Comparison of ENCODE assay signal across 17 mouse cellular contexts in the genomic region with DNA sequence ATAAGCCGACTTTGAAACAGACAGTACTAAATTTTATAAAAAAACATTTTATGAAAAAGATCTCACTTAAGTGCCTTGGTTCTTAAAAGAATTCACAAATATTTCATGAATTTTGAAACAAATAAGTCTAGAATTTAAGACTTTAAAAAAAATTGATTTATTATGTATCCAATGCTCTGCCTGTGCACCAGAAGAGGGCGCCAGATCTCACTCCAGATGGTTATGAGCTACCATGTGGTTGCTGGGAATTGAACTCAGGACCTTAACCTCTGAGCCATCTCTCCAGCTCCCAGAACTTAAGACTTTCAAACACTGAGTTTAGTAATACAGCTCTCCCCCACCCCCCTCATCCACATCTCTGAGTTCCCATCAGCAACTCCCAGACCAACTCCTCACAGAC. TPM values are rescaled to one million over a fixed set of nuclear protein-coding genes. Genes with fewer than 3 reads are reported as not detected.
DNase-seq lines count a peak whose midpoint lies in the region; ATAC-seq and TF ChIP-seq lines count a peak whose summit lies in the region.
"Had no signal": no experiment of that assay in that cellular context is flagged by ENCODE, and none has a peak within 500 bp of the region (broad histone marks: within the 10 kb centered on the region; RNA-seq: fewer than 3 reads in every experiment).

No protein-coding gene starts in this region.

- H3K4me3 ChIP-seq in liver, postnatal 0 days (ENCODE audit: low read depth, low read length) = no peak overlapping the region
- no peak overlapping the region for H3K4me3 ChIP-seq in liver, embryonic 11.5 days (ENCODE audit: low read depth, low read length)
- no peak overlapping the region for H3K4me3 ChIP-seq in ES-E14 (ENCODE audit: insufficient read depth in 1 of 2, low read depth in 1 of 2, low read length in 2 of 2, poor library complexity in 1 of 2, severe bottlenecking in 1 of 2)
- no peak overlapping the region for H3K4me3 ChIP-seq in hindbrain, embryonic 11.5 days (ENCODE audit: low read depth, low read length)
- no peak overlapping the region for H3K4me3 ChIP-seq in hindbrain, embryonic 16.5 days (ENCODE audit: low read length)
- H3K4me3 ChIP-seq: embryonic facial prominence, embryonic 12.5 days; forebrain, embryonic 10.5 days; midbrain, embryonic 12.5 days had no signal

- no peak overlapping the region for H3K27ac ChIP-seq in liver, postnatal 0 days (ENCODE audit: low read depth)
- no peak overlapping the region for H3K27ac ChIP-seq in liver, embryonic 11.5 days (ENCODE audit: low read depth, low read length)
- no peak overlapping the region for H3K27ac ChIP-seq in ES-E14 (ENCODE audit: insufficient read depth, low read depth, low read length, poor library complexity, severe bottlenecking)
- no peak overlapping the region for H3K27ac ChIP-seq in hindbrain, embryonic 11.5 days (ENCODE audit: low read depth, low read length)
- H3K27ac ChIP-seq in hindbrain, embryonic 16.5 days (ENCODE audit: low read depth, low read length) = no peak overlapping the region
- H3K27ac ChIP-seq: embryonic facial prominence, embryonic 12.5 days; forebrain, embryonic 10.5 days; midbrain, embryonic 12.5 days had no signal

- ATAC-seq in CD4-positive, CD25-positive, alpha-beta regulatory T cell, adult 4 months = no peak
- no peak for ATAC-seq in liver, postnatal 0 days
- no peak for ATAC-seq in liver, embryonic 11.5 days (replicated peaks; ENCODE audit: low FRiP score)
- ATAC-seq in hindbrain, embryonic 11.5 days (ENCODE audit: low FRiP score) = no peak
- ATAC-seq in hindbrain, embryonic 16.5 days = no peak
- ATAC-seq: inflammation-experienced regulatory T-cells, adult 6 months had no signal

- H3K36me3 ChIP-seq in liver, postnatal 0 days (replicated peaks; ENCODE audit: insufficient read depth, low read length) = no peaks in the 10 kb centered on the region
- H3K36me3 ChIP-seq in liver, embryonic 11.5 days (ENCODE audit: control insufficient read depth, insufficient read depth, low read length) = no peaks in the 10 kb centered on the region
- H3K36me3 ChIP-seq in ES-E14 (ENCODE audit: control insufficient read depth, insufficient read depth, low read length, poor library complexity, severe bottlenecking) = no peaks in the 10 kb centered on the region
- H3K36me3 ChIP-seq in hindbrain, embryonic 11.5 days (ENCODE audit: control insufficient read depth, insufficient read depth, low read length) = no peaks in the 10 kb centered on the region
- H3K36me3 ChIP-seq in hindbrain, embryonic 16.5 days (ENCODE audit: control insufficient read depth, insufficient read depth, low read length) = no peaks in the 10 kb centered on the region
- H3K36me3 ChIP-seq: embryonic facial prominence, embryonic 12.5 days; forebrain, embryonic 10.5 days; midbrain, embryonic 12.5 days had no signal

- in situ Hi-C loops in ES-E14 (cut with MboI; ENCODE audit: low sequenced_read_pairs in 2 of 2, unreplicated experiment in 2 of 2) = no loop called here

- peak; percentile 43 for TF ChIP-seq CTCF in liver, postnatal 0 days (IDR thresholded peaks at IDR 0.05; ENCODE audit: low read depth)

- DNase-seq in CD4-positive, CD25-positive, alpha-beta regulatory T cell, adult 2 months (ENCODE audit: low read depth, low spot score) = peak; percentile 67
- DNase-seq in liver, postnatal 0 days = no peak
- DNase-seq in liver, embryonic 11.5 days (ENCODE audit: low spot score) = no peak
- no peak for DNase-seq in ES-E14 (ENCODE audit: low read depth, low spot score)
- DNase-seq in induced T-regulatory cell, adult 2 months (ENCODE audit: low read depth) = peak; percentile 56
- DNase-seq in hindbrain, embryonic 11.5 days (ENCODE audit: low spot score) = no peak
- DNase-seq: adrenal gland, postnatal 25 days; cerebellum, adult 11 months; heart, postnatal 14 days; right cerebral cortex, postnatal 4 days; thymus, postnatal 25 days had no signal

- H3K4me1 ChIP-seq in liver, postnatal 0 days (ENCODE audit: insufficient read depth) = peaks cover 10% of the 10 kb centered on the region
- H3K4me1 ChIP-seq in liver, embryonic 11.5 days (replicated peaks; ENCODE audit: control insufficient read depth, insufficient read depth, low read length) = peaks cover 9% of the 10 kb centered on the region
- no peaks in the 10 kb centered on the region for H3K4me1 ChIP-seq in ES-E14 (ENCODE audit: control insufficient read depth in 2 of 2, insufficient read depth in 2 of 2, low read length in 2 of 2, poor library complexity in 1 of 2)
- no peaks in the 10 kb centered on the region for H3K4me1 ChIP-seq in hindbrain, embryonic 11.5 days (replicated peaks; ENCODE audit: control insufficient read depth, insufficient read depth, low read length)
- H3K4me1 ChIP-seq in hindbrain, embryonic 16.5 days (ENCODE audit: control insufficient read depth, insufficient read depth, low read depth, low read length) = peaks cover 4% of the 10 kb centered on the region

- no peak for TF ChIP-seq EP300 in liver, postnatal 0 days (IDR thresholded peaks at IDR 0.05; ENCODE audit: low read depth)

- WGBS in liver, postnatal 0 days (ENCODE audit: insufficient replicate concordance) = 80% methylated on average over 2 of the region's 2 CpGs
- 85% methylated on average over 2 of the region's 2 CpGs for WGBS in liver, embryonic 11.5 days
- WGBS in hindbrain, embryonic 11.5 days = 76% methylated on average over 2 of the region's 2 CpGs
- WGBS in hindbrain, embryonic 16.5 days = 92% methylated on average over 2 of the region's 2 CpGs

- no peak overlapping the region for H3K9ac ChIP-seq in liver, postnatal 0 days (replicated peaks)
- no peak overlapping the region for H3K9ac ChIP-seq in liver, embryonic 11.5 days (ENCODE audit: low read depth, low read length)
- no peak overlapping the region for H3K9ac ChIP-seq in ES-E14 (ENCODE audit: insufficient read depth, low read depth, low read length, poor library complexity, severe bottlenecking)
- no peak overlapping the region for H3K9ac ChIP-seq in hindbrain, embryonic 11.5 days (ENCODE audit: low read depth, low read length)
- H3K9ac ChIP-seq in hindbrain, embryonic 16.5 days (ENCODE audit: low read depth, low read length) = no peak overlapping the region
- H3K9ac ChIP-seq: embryonic facial prominence, embryonic 12.5 days; midbrain, embryonic 12.5 days had no signal

- H3K4me2 ChIP-seq in liver, postnatal 0 days (ENCODE audit: low read depth, low read length) = no peak overlapping the region
- no peak overlapping the region for H3K4me2 ChIP-seq in liver, embryonic 11.5 days
- H3K4me2 ChIP-seq in hindbrain, embryonic 11.5 days (replicated peaks; ENCODE audit: low read depth, low read length) = no peak overlapping the region
- H3K4me2 ChIP-seq in hindbrain, embryonic 16.5 days (ENCODE audit: low read length) = no peak overlapping the region
- H3K4me2 ChIP-seq: embryonic facial prominence, embryonic 12.5 days; midbrain, embryonic 12.5 days had no signal

- H3K27me3 ChIP-seq in liver, postnatal 0 days (ENCODE audit: insufficient read depth, low read length) = no peaks in the 10 kb centered on the region
- no peaks in the 10 kb centered on the region for H3K27me3 ChIP-seq in liver, embryonic 11.5 days (replicated peaks; ENCODE audit: control insufficient read depth, insufficient read depth, low read length)
- no peaks in the 10 kb centered on the region for H3K27me3 ChIP-seq in hindbrain, embryonic 11.5 days (ENCODE audit: control insufficient read depth, insufficient read depth, low read length)
- H3K27me3 ChIP-seq in hindbrain, embryonic 16.5 days (replicated peaks; ENCODE audit: control insufficient read depth, insufficient read depth, low read length) = no peaks in the 10 kb centered on the region
- H3K27me3 ChIP-seq: embryonic facial prominence, embryonic 12.5 days; midbrain, embryonic 12.5 days had no signal

- no peaks in the 10 kb centered on the region for H3K9me3 ChIP-seq in liver, postnatal 0 days (ENCODE audit: low read length)
- peaks cover 4% of the 10 kb centered on the region; the same call in 1 of the 2 replicates for H3K9me3 ChIP-seq in liver, embryonic 11.5 days (ENCODE audit: control insufficient read depth, low read length)
- H3K9me3 ChIP-seq in ES-E14 (ENCODE audit: control insufficient read depth, insufficient read depth, low read depth, low read length) = no peaks in the 10 kb centered on the region
- H3K9me3 ChIP-seq in hindbrain, embryonic 11.5 days (ENCODE audit: control insufficient read depth, low read length) = no peaks in the 10 kb centered on the region
- no peaks in the 10 kb centered on the region for H3K9me3 ChIP-seq in hindbrain, embryonic 16.5 days (ENCODE audit: control insufficient read depth, low read length)
- H3K9me3 ChIP-seq: embryonic facial prominence, embryonic 12.5 days had no signal

TF ChIP-seq in ES-E14, 5 proteins besides CTCF, POLR2A, EP300 and RAD21:
- TF ChIP-seq CHD2 (IDR thresholded peaks at IDR 0.05; ENCODE audit: low read depth, low read length) (no peak), ZNF384 (IDR thresholded peaks at IDR 0.05; ENCODE audit: low read depth, low read length) (0 out of 2 replicates have a peak, but pooled peaks have one; percentile 59), MAFK (IDR thresholded peaks at IDR 0.05; ENCODE audit: insufficient read depth, low read depth, low read length) (no peak), HCFC1 (IDR thresholded peaks at IDR 0.05; ENCODE audit: borderline replicate concordance, insufficient read depth, low read length) (no peak), ZC3H11A (IDR thresholded peaks at IDR 0.05; ENCODE audit: borderline replicate concordance, low read depth, low read length) (no peak)
TF ChIP-seq in ES-E14: peak in this region for 1.

RNA-seq across cellular contexts. Expression of a gene that starts 16.6 kb away (rescaled TPM):
- 1,000 to 10,000 TPM; 1,192 to 2,031 TPM for polyA plus RNA-seq in CD4-positive, CD25-positive, alpha-beta regulatory T cell, adult 4 months (2017; shearing (Covaris generic))
- polyA plus RNA-seq in liver, postnatal 0 days (2015; fragmentation: Nextera tagmentation; extraction: Ambion mirVana) = 454 and 482 TPM in 2 replicates
- 957 and 975 TPM in 2 replicates for polyA plus RNA-seq in liver, embryonic 11.5 days (2014; fragmentation: Nextera tagmentation; extraction: Ambion mirVana)
- total RNA-seq in ES-E14 (2012; rRNA removed) = 416 and 537 TPM in 2 replicates
- 1,456 and 1,584 TPM in 2 replicates for polyA plus RNA-seq in hindbrain, embryonic 11.5 days (2014; fragmentation: Nextera tagmentation; extraction: Ambion mirVana)
- polyA plus RNA-seq in hindbrain, embryonic 16.5 days (2015; fragmentation: Nextera tagmentation; extraction: Ambion mirVana) = 2,854 and 3,176 TPM in 2 replicates

RNA-seq across cellular contexts. Expression of a gene that starts 23.2 kb away (rescaled TPM):
- polyA plus RNA-seq in CD4-positive, CD25-positive, alpha-beta regulatory T cell, adult 4 months (2017; shearing (Covaris generic)) = 10 to 100 TPM; 12.6 to 23.3 TPM
- polyA plus RNA-seq in liver, postnatal 0 days (2015; fragmentation: Nextera tagmentation; extraction: Ambion mirVana) = 3.5 and 4.7 TPM in 2 replicates
- polyA plus RNA-seq in liver, embryonic 11.5 days (2014; fragmentation: Nextera tagmentation; extraction: Ambion mirVana) = 14.0 and 14.3 TPM in 2 replicates
- total RNA-seq in ES-E14 (2012; rRNA removed) = 36.4 and 41.8 TPM in 2 replicates
- 9.0 and 11.1 TPM in 2 replicates for polyA plus RNA-seq in hindbrain, embryonic 11.5 days (2014; fragmentation: Nextera tagmentation; extraction: Ambion mirVana)
- polyA plus RNA-seq in hindbrain, embryonic 16.5 days (2015; fragmentation: Nextera tagmentation; extraction: Ambion mirVana) = 11.9 and 13.6 TPM in 2 replicates

Comparison
In these comparisons a context has a peak if more than half of its experiments do, and no peak if none do; other contexts are left out.
1. DNase-seq: peak in CD4-positive, CD25-positive, alpha-beta regulatory T cell, adult 2 months (single experiment) and induced T-regulatory cell, adult 2 months (single experiment); none in liver, postnatal 0 days (single experiment), liver, embryonic 11.5 days (single experiment), ES-E14 (single experiment) and hindbrain, embryonic 11.5 days (single experiment).